Mouse (Mus musculus) retina, embryonic 14.5 days (tissue): ENCODE data around the gene Srebf2.

Experiments used
- DNase-seq: peaks from one replicate; pipeline ENCODE4 v3.0.0-alpha.2; 2015; ENCODE audit warnings: low spot score

Srebf2 gene

GRCm38 (mm10) chr15:82156902-82157301 is 9.9 kb downstream of the Srebf2 start:
- no peak for DNase-seq

- DNase-seq = no peak
Observed at GRCm38 (mm10) chr15:82158243-82159035, 11.5 kb downstream of the Srebf2 start.

GRCm38 (mm10) chr15:82159471-82159870 is 12.5 kb downstream of the Srebf2 start:
- no peak for DNase-seq

- no peak for DNase-seq
Observed at GRCm38 (mm10) chr15:82160731-82161640, 14.0 kb downstream of the Srebf2 start.

- no peak for DNase-seq
Observed at GRCm38 (mm10) chr15:82161965-82162600, 15.1 kb downstream of the Srebf2 start.

GRCm38 (mm10) chr15:82163356-82164060 is 16.5 kb downstream of the Srebf2 start:
- DNase-seq = no peak

- DNase-seq = no peak
Observed at GRCm38 (mm10) chr15:82164061-82164399, 17.0 kb downstream of the Srebf2 start.

- DNase-seq = no peak
Observed at GRCm38 (mm10) chr15:82164496-82164895, 17.5 kb downstream of the Srebf2 start.

GRCm38 (mm10) chr15:82165332-82166239 is 18.6 kb downstream of the Srebf2 start:
- peak; percentile 87 for DNase-seq

GRCm38 (mm10) chr15:82166240-82167100 is 19.5 kb downstream of the Srebf2 start:
- no peak for DNase-seq

- DNase-seq = peak; percentile 65
Observed at GRCm38 (mm10) chr15:82167201-82168168, 20.5 kb downstream of the Srebf2 start.

- no peak for DNase-seq
Observed at GRCm38 (mm10) chr15:82169671-82170070, 22.7 kb downstream of the Srebf2 start.

GRCm38 (mm10) chr15:82170437-82171377 is 23.7 kb downstream of the Srebf2 start:
- no peak for DNase-seq

- DNase-seq = no peak
Observed at GRCm38 (mm10) chr15:82172648-82173047, 25.7 kb downstream of the Srebf2 start.

GRCm38 (mm10) chr15:82175091-82175490 is 28.1 kb downstream of the Srebf2 start:
- DNase-seq = no peak

- no peak for DNase-seq
Observed at GRCm38 (mm10) chr15:82177743-82178290, 30.8 kb downstream of the Srebf2 start.

GRCm38 (mm10) chr15:82181131-82181530 is 34.1 kb downstream of the Srebf2 start:
- no peak for DNase-seq
